Mouse (Mus musculus): ENCODE results near the gene Crisp3. TPM values are rescaled to one million over a fixed set of nuclear protein-coding genes. Genes with fewer than 3 reads are reported as not detected.

The Crisp3 gene
- polyA plus RNA-seq (2014; fragmentation: Illumina TruSeq; extraction: RNeasy Lipid Tissue Mini Kit (QIAGEN cat#74804); ENCODE audit: low read depth, low replicate concordance) = 0.21 TPM

GRCm38 (mm10) chr17:40242135-40242534, at the start of gene Crisp3:
Gene Crisp3, minus strand, starts transcription at chr17:40242288.

GRCm38 (mm10) chr17:40208540-40208939, 33.5 kb downstream of the Crisp3 start, which contains the start of gene Pgk2:
Gene Pgk2, minus strand, starts transcription at chr17:40208640.

Other genes with a start within 250 kb of the Crisp3 start
- gene AC192777.2, start 146.8 kb downstream of the Crisp3 start, polyA plus RNA-seq (2014; fragmentation: Illumina TruSeq; extraction: RNeasy Lipid Tissue Mini Kit (QIAGEN cat#74804); ENCODE audit: low read depth, low replicate concordance) = not detected
- 26.8 TPM for gene Pgk2, start 33.6 kb downstream of the Crisp3 start, polyA plus RNA-seq (2014; fragmentation: Illumina TruSeq; extraction: RNeasy Lipid Tissue Mini Kit (QIAGEN cat#74804); ENCODE audit: low read depth, low replicate concordance)
- gene Crisp1, start 76.9 kb upstream of the Crisp3 start, polyA plus RNA-seq (2014; fragmentation: Illumina TruSeq; extraction: RNeasy Lipid Tissue Mini Kit (QIAGEN cat#74804); ENCODE audit: low read depth, low replicate concordance) = 4,835 TPM